Mouse (Mus musculus) Patski (cell line): Measurements from ENCODE around the gene Galnt18. TPM values are rescaled to one million over a fixed set of nuclear protein-coding genes. Genes with fewer than 3 reads are reported as not detected.

Experiments
- ATAC-seq: fragments of 100-300 bp; one replicate; pipeline ENCODE4 v1.8.0; 2021
- CTCF ChIA-PET: fragments of 350-600 bp; sonication (Branson Sonifier 250); formaldehyde crosslinking; loops from one replicate; lab custom pipeline; 2022; ENCODE audit warnings: inconsistent platforms; lab: Charles Lee
- POLR2A ChIA-PET: fragments of 350-600 bp; sonication (Branson Sonifier 250); formaldehyde crosslinking; loops from one replicate; lab custom pipeline; 2022; ENCODE audit warnings: antibody characterized with exemption, inconsistent platforms; lab: Charles Lee
- DNase-seq: peaks from one replicate; pipeline ENCODE4 v3.0.0-alpha.2; 2011; ENCODE audit warnings: low read depth, low spot score
- H3K27me3 ChIP-seq: fragments of 371-371 bp; one replicate; pipeline ENCODE4 v1.5.1; 2021
- CTCF ChIP-seq: fragments of 100-300 bp; IDR thresholded peaks from one replicate; pipeline ENCODE4 v1.5.1; 2021
- in situ Hi-C: fragments of 300-500 bp; cut with MboI; formaldehyde crosslinking; loops from 3 replicates; pipeline ENCODE4 v1.11.1; 2018; ENCODE audit warnings: low pct_unique_long_range_greater_than_20kb, mixed read lengths
- polyA plus RNA-seq: library from polyadenylated mRNA; unstranded; gene quantifications from one replicate; pipeline ENCODE4 v1.2.3, GENCODE M21; 2021

Gene Galnt18
- polyA plus RNA-seq, 1 experiment from 2014 or later: 6.1 TPM

- TF ChIP-seq CTCF: no peak
- ATAC-seq (no peak), DNase-seq (no peak)
- no peaks in the 10 kb centered on the region for H3K27me3 ChIP-seq
- CTCF ChIA-PET: no interaction called here
- in situ Hi-C loops: no loop called here
- POLR2A ChIA-PET: no interaction called here
Measured at GRCm38 (mm10) chr7:111739371-111739765, 40.4 kb downstream of the Galnt18 start.

- DNase-seq: no peak
- H3K27me3 ChIP-seq: no peaks in the 10 kb centered on the region
- in situ Hi-C loops: no loop called here
- ATAC-seq: no peak
- ChIA-PET POLR2A (no interaction called here), CTCF (no interaction called here)
- no peak for TF ChIP-seq CTCF
Measured at GRCm38 (mm10) chr7:111738456-111739370, 41.1 kb downstream of the Galnt18 start.

DNA sequence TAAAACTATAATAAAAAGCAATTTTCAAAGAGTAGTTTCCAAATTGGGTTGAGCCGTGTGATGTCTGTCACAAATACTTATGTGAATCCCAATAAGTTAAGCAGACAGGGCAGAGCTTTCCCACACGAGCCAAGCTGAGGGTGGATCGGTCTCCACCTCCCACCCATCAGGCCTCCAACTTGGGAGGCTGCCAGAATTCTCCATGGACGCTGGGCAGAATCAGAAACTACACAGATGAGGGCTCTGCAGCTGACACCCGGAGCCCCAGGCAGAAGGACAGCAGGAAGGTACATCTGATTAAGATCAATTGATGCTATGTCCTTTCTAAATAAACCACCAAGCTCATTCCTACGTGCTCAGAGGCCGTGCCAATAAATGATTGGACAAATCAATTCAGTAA, 42.4 kb downstream of the Galnt18 start:
- TF ChIP-seq CTCF: no peak
- in situ Hi-C loops: no loop called here
- POLR2A ChIA-PET: no interaction called here
- no peak for ATAC-seq
- CTCF ChIA-PET: no interaction called here
- no peaks in the 10 kb centered on the region for H3K27me3 ChIP-seq
- no peak for DNase-seq

- H3K27me3 ChIP-seq: no peaks in the 10 kb centered on the region
- POLR2A ChIA-PET: no interaction called here
- CTCF ChIA-PET: no interaction called here
- DNase-seq (no peak), ATAC-seq (no peak)
- no peak for TF ChIP-seq CTCF
- in situ Hi-C loops: no loop called here
Measured at GRCm38 (mm10) chr7:111736365-111736764, 43.4 kb downstream of the Galnt18 start.

DNA sequence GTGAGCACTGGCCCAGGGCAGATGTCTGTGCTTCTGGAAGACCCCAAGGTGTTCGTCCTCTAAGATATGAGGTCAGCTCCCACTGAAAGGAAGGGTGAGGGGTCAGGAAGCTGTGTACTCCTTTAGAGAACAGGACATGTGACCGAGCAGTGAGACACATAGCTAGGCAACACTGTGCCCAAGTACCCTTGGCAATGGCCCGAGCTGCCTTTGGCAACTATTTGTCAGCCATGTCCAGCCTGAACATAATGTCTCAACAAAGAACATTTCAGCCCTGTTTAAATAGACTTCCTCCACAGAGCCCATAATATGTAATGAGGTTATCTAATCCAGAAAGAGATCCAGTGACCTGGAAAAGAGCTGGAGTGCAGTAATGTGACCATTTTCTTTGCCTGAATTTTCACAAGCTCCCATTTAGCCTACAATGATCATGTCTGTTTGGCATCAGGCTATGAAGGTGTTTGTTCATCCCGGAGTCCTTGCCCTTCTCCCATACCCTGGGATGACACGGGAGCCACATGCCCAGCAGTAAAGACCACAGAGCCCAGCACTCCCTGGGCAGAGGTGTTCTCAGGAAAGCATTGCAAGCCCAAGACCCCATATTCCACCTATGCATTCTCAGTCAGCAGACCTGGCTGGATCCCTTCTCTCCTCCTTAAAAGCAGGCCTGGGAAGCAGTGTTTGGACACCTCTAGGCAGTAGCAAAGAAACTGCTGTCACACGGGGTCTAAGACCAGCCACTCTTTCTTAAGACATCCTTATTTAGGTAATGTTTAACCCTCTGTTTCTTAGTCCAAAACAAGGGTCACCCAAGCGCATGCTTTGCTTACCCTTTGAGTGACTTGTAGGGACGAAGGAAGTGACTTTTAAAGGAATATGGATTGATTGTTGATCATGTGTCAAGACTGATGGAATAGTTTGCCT, 49.2 kb downstream of the Galnt18 start:
- ATAC-seq (no peak), DNase-seq (no peak)
- ChIA-PET POLR2A (interaction anchor here (0.6 kb wide), 1 partner anchor 539 kb away, joined by 3 read pairs; no protein-coding TSS in a partner anchor), CTCF (no interaction called here)
- no peak for TF ChIP-seq CTCF
- no peaks in the 10 kb centered on the region for H3K27me3 ChIP-seq
- in situ Hi-C loops: no loop called here

- no peak for TF ChIP-seq CTCF
- in situ Hi-C loops: no loop called here
- no peak for DNase-seq
- ChIA-PET CTCF (interaction anchor here (1.3 kb wide), 1 partner anchor 30 kb away, joined by 3 read pairs; no protein-coding TSS in a partner anchor), POLR2A (no interaction called here)
- H3K27me3 ChIP-seq: no peaks in the 10 kb centered on the region
- ATAC-seq: no peak
Measured at GRCm38 (mm10) chr7:111726928-111727327, 52.8 kb downstream of the Galnt18 start.

GRCm38 (mm10) chr7:111724730-111725129, 55.0 kb downstream of the Galnt18 start:
- DNase-seq (no peak), ATAC-seq (no peak)
- in situ Hi-C loops: no loop called here
- ChIA-PET CTCF (no interaction called here), POLR2A (no interaction called here)
- no peak for TF ChIP-seq CTCF
- no peaks in the 10 kb centered on the region for H3K27me3 ChIP-seq

DNA sequence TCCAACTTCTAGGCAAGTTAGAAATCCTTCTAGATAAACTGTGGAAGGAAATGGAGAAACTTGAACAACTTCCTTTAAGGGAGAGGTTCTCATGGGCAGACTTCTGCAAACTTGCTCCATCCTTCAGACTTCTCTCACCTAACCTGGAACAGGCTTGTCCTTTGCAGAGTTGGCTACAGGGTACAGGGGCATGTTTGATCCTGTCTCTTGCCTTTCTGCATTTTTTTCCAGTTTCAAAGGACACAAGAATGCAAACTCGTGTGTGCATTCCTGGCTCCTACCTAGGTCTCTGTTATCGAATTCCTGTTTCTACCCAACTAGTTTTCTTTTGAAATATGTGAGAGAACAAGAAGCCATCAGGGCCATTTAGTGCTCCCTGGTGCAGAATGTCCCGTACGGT, 55.8 kb downstream of the Galnt18 start:
- no peak for ATAC-seq
- ChIA-PET CTCF (interaction anchor here (0.9 kb wide), 1 partner anchor 12 kb away, joined by 3 read pairs; no protein-coding TSS in a partner anchor), POLR2A (no interaction called here)
- no peak for DNase-seq
- in situ Hi-C loops: no loop called here
- no peak for TF ChIP-seq CTCF
- H3K27me3 ChIP-seq: no peaks in the 10 kb centered on the region

DNA sequence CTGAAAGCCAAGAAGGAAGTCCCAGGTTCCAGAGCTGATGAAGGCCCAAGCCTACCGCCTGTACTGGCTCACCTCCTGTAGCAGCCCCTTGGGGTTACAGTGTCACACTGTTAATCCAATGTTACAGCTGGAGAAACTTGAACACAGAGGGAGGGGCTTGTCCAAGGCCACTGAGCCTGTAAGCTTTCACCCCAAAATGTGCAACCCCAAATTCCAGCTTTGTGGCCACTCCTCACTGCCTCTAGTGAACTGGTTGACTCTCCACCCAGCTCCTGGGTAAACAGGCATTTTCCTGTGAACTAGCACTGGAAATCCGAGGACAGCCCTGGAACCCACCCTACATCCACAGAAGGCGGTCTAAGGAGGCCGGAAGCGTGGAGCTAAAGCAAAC, 58.5 kb downstream of the Galnt18 start:
- TF ChIP-seq CTCF: no peak
- POLR2A ChIA-PET: interaction anchor here (0.8 kb wide), 1 partner anchor 54 kb away, joined by 5 read pairs; no protein-coding TSS in a partner anchor
- no peak for ATAC-seq
- CTCF ChIA-PET: no interaction called here
- no peaks in the 10 kb centered on the region for H3K27me3 ChIP-seq
- in situ Hi-C loops: no loop called here
- DNase-seq: no peak

DNA sequence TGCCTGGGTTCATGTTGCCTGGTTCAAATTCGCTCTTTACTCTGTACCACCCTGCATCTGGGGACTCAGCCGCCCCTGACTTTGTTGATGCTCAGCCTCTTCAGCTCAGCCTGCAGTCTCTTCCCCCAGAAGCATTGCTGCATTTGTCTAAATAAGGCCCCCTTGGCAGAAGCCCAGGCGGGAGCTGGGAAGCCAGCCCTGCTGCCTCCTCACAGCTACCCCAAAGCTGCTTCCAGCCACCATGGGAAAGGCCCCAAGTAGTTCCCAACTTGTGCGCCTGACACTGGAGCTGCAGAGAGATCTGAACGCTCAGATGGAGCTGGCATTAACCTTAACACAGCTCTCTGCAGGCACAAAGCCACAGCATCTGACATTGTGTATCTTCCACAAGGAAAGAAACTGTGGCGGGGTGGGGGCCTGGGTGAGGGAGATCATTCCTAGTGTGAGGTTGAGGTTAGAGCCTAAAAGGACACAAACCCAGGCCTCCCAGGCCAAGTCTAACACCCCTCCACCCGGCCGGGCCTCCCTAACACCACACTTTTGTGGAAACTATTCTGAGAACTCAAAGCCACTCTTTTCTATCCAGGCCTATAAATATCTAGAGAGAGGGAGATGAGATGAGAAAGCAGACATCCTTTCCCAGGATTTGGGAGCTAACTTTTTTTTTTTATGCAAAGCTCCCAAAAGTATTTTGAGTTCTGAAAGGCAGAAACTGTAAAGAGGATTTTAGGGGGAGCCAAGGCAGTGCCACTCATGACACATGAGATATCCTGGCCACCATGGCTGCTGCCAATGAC, 59.1 kb downstream of the Galnt18 start:
- ATAC-seq: no peak
- TF ChIP-seq CTCF: no peak
- DNase-seq: no peak
- ChIA-PET POLR2A (interaction anchor here (0.8 kb wide), 1 partner anchor 53 kb away, joined by 5 read pairs; no protein-coding TSS in a partner anchor), CTCF (no interaction called here)
- in situ Hi-C loops: no loop called here
- no peaks in the 10 kb centered on the region for H3K27me3 ChIP-seq
